Mouse (Mus musculus): ENCODE data around the gene Pdxp.
A peak's percentile ranks its signal among the peaks of the same experiment; 100 is the strongest.

Pdxp gene

GRCm38 (mm10) chr15:78899740-78900584, 13.8 kb upstream of the Pdxp start, which contains the start of gene Sh3bp1:
Gene Sh3bp1 (plus strand): TSS chr15:78899768.
- peak; percentile 84 to 90 for DNase-seq

GRCm38 (mm10) chr15:78900585-78901421, 12.9 kb upstream of the Pdxp start:
- DNase-seq: peak; percentile 32 to 56

GRCm38 (mm10) chr15:78901422-78901789, 12.3 kb upstream of the Pdxp start:
- no peak for DNase-seq

GRCm38 (mm10) chr15:78903243-78903642, 10.5 kb upstream of the Pdxp start:
- DNase-seq: peak; percentile 87 to 89

- DNase-seq: no peak
Measured at GRCm38 (mm10) chr15:78908399-78908798, 5.3 kb upstream of the Pdxp start.

GRCm38 (mm10) chr15:78908982-78909381, 4.7 kb upstream of the Pdxp start:
- no peak for DNase-seq

GRCm38 (mm10) chr15:78912040-78912439, 1.7 kb upstream of the Pdxp start:
- DNase-seq: peak; percentile 68 to 76

GRCm38 (mm10) chr15:78914091-78914822, 538 bp downstream of the Pdxp start:
- DNase-seq: peak in 1 of 2 experiments; percentile 53

GRCm38 (mm10) chr15:78914823-78915659, 1.3 kb downstream of the Pdxp start:
- DNase-seq: no peak

GRCm38 (mm10) chr15:78915660-78916017, 1.9 kb downstream of the Pdxp start:
- DNase-seq: peak; percentile 70 to 83

- peak; percentile 40 to 56 for DNase-seq
Measured at GRCm38 (mm10) chr15:78916052-78916826, 2.5 kb downstream of the Pdxp start.

- DNase-seq: peak; percentile 27 to 30
Measured at GRCm38 (mm10) chr15:78918126-78918525, 4.4 kb downstream of the Pdxp start.

GRCm38 (mm10) chr15:78919914-78920313, 6.2 kb downstream of the Pdxp start:
- DNase-seq: no peak

- DNase-seq: no peak
Measured at GRCm38 (mm10) chr15:78922700-78923099, 9.0 kb downstream of the Pdxp start.

- no peak for DNase-seq
Measured at GRCm38 (mm10) chr15:78923585-78923984, 9.9 kb downstream of the Pdxp start.

GRCm38 (mm10) chr15:78925129-78925528, 11.4 kb downstream of the Pdxp start:
- peak; percentile 37 to 48 for DNase-seq

GRCm38 (mm10) chr15:78926021-78926919, 12.6 kb downstream of the Pdxp start, which contains the start of gene Lgals1:
Gene Lgals1 (plus strand): TSS chr15:78926725.
- DNase-seq: peak; percentile 91 to 95

GRCm38 (mm10) chr15:78927021-78927787, 13.5 kb downstream of the Pdxp start:
- peak; percentile 57 to 71 for DNase-seq

GRCm38 (mm10) chr15:78927788-78928457, 14.2 kb downstream of the Pdxp start:
- DNase-seq: peak; percentile 84 to 91
